Mouse (Mus musculus) small intestine, adult 2 months (tissue): ENCODE results near the gene Ncbp3.

Source experiments
- CTCF ChIP-seq: fragments of 200-500 bp; IDR thresholded peaks from 2 replicates; pipeline ENCODE4 v1.5.1; 2012; ENCODE audit warnings: low read depth, mild to moderate bottlenecking, control low read depth, inconsistent platforms, low read length, moderate library complexity, mixed read lengths; ENCODE audit not compliant: insufficient replicate concordance, insufficient read length; ENCODE audit errors: extremely low read depth
- POLR2A ChIP-seq: fragments of 200-500 bp; IDR thresholded peaks from 2 replicates; pipeline ENCODE4 v1.6.1; 2012; ENCODE audit warnings: low read depth, mild to moderate bottlenecking, control low read depth, inconsistent platforms, low read length, moderate library complexity

DNA sequence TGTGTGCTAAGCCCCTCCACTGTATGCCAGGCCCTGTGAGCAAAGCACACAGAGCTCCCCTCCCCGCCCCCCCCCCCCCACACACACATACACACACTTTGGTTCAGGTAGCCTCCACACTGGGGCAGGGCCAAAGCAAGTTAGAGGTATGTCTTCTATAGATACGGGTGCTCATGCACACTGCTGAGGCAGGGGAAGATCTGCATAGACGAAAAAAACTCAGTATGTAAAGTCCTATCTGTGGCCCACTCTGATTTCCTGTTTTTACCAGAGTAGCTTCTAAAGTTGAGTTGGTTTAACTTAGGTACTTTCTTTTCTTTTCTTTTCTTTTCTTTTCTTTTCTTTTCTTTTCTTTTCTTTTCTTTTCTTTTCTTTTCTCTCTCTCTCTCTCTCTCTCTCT is 57.7 kb downstream of the Ncbp3 start:
- no peak for TF ChIP-seq POLR2A
- no peak for TF ChIP-seq CTCF
